Mouse (Mus musculus) liver, postnatal 0 days (tissue): ENCODE measurements at regions not wholly inside any gene's neighbourhood (a gene's known extent, or its start where the extent isn't known, plus 50 kb on each side); places are given as distances from the start of the nearest gene placed in this dataset.

Experiments used
- ATAC-seq: fragments of 200-750 bp; cut with Nextera tagmentation; 2 replicates; pipeline ENCODE4 v1.8.0; 2017; ENCODE audit warnings: mild to moderate bottlenecking, moderate library complexity
- DNase-seq: peaks from one replicate; pipeline ENCODE4 v3.0.0-alpha.2; 2016
- H3K27ac ChIP-seq: fragments of 300-500 bp; sonication (generic); 2 replicates; pipeline ENCODE4 v1.5.1; 2014; ENCODE audit warnings: antibody characterized with exemption, moderate library complexity, mild to moderate bottlenecking, low read depth
- H3K27me3 ChIP-seq: fragments of 300-500 bp; sonication (generic); 2 replicates; pipeline ENCODE4 v1.6.1; 2014; ENCODE audit warnings: low read length, control low read depth, mixed read lengths; ENCODE audit not compliant: insufficient read depth
- H3K36me3 ChIP-seq: fragments of 300-500 bp; sonication (generic); replicated peaks from 2 replicates; pipeline ENCODE4 v1.6.1; 2014; ENCODE audit warnings: mild to moderate bottlenecking, control low read depth, low read length, moderate library complexity, mixed read lengths; ENCODE audit not compliant: insufficient read depth
- H3K4me1 ChIP-seq: fragments of 300-500 bp; sonication (generic); 2 replicates; pipeline ENCODE4 v1.6.1; 2014; ENCODE audit warnings: antibody characterized with exemption, mild to moderate bottlenecking, control low read depth; ENCODE audit not compliant: insufficient read depth
- H3K4me2 ChIP-seq: fragments of 300-500 bp; sonication (generic); 2 replicates; pipeline ENCODE4 v1.6.1; 2014; ENCODE audit warnings: low read depth, mild to moderate bottlenecking, low read length, moderate library complexity, mixed read lengths
- H3K4me3 ChIP-seq: fragments of 300-500 bp; sonication (generic); 2 replicates; pipeline ENCODE4 v1.5.1; 2014; ENCODE audit warnings: low read depth, low read length
- H3K9ac ChIP-seq: fragments of 300-500 bp; sonication (generic); replicated peaks from 2 replicates; pipeline ENCODE4 v1.6.1; 2014; ENCODE audit warnings: mild to moderate bottlenecking, moderate library complexity
- H3K9me3 ChIP-seq: fragments of 300-500 bp; sonication (generic); 2 replicates; pipeline ENCODE4 v1.6.1; 2016; ENCODE audit warnings: mild to moderate bottlenecking, control low read depth, low read length, mixed read lengths
- CTCF ChIP-seq: sonication (generic); IDR thresholded peaks from 2 replicates; pipeline ENCODE4 v1.5.1; 2016; ENCODE audit warnings: antibody characterized with exemption, low read depth
- EP300 ChIP-seq: IDR thresholded peaks from 2 replicates; pipeline ENCODE4 v1.6.1; 2016; ENCODE audit warnings: antibody characterized with exemption, low read depth, mild to moderate bottlenecking
- WGBS: fragments of 180-500 bp; shearing (Covaris S2); extraction: QIAGEN DNeasy Blood & Tissue Kit; methylation state at CpG from one replicate; pipeline ENCODE4 v1.1.7; 2014; ENCODE audit not compliant: insufficient replicate concordance; 5-methylcytosine and 5-hydroxymethylcytosine counted together

- no peak overlapping the region for H3K9ac ChIP-seq
- no peak overlapping the region for H3K4me2 ChIP-seq
- no peak overlapping the region for H3K4me3 ChIP-seq
- DNase-seq (no peak), ATAC-seq (no peak)
- TF ChIP-seq CTCF, result no peak
- TF ChIP-seq EP300, result no peak
- H3K4me1 ChIP-seq, result 0 out of 2 replicates have a peak, but pooled peaks cover 5% of the 10 kb centered on the region
- H3K27ac ChIP-seq, result no peak overlapping the region
- H3K9me3 ChIP-seq, result no peaks in the 10 kb centered on the region
- H3K36me3 ChIP-seq, result no peaks in the 10 kb centered on the region
- H3K27me3 ChIP-seq, result no peaks in the 10 kb centered on the region
- 74% methylated on average over 5 of the region's 5 CpGs for WGBS
Measured at GRCm38 (mm10) chr11:45203446-45203845, 586.3 kb downstream of the Ebf1 start.

GRCm38 (mm10) chr11:45206611-45207525 is 589.8 kb downstream of the Ebf1 start:
- no peak overlapping the region for H3K4me2 ChIP-seq
- WGBS, result 68% methylated on average over 8 of the region's 8 CpGs
- H3K9me3 ChIP-seq, result no peaks in the 10 kb centered on the region
- no peak for TF ChIP-seq CTCF
- TF ChIP-seq EP300, result no peak
- H3K4me3 ChIP-seq, result no peak overlapping the region
- no peak for DNase-seq
- no peaks in the 10 kb centered on the region for H3K27me3 ChIP-seq
- H3K4me1 ChIP-seq, result 0 out of 2 replicates have a peak, but pooled peaks cover 5% of the 10 kb centered on the region
- no peak overlapping the region for H3K9ac ChIP-seq
- ATAC-seq, result no peak
- H3K36me3 ChIP-seq, result no peaks in the 10 kb centered on the region
- H3K27ac ChIP-seq, result no peak overlapping the region

GRCm38 (mm10) chr11:45214096-45214495 is 597.0 kb downstream of the Ebf1 start:
- H3K9ac ChIP-seq, result no peak overlapping the region
- no peak overlapping the region for H3K4me2 ChIP-seq
- H3K27ac ChIP-seq, result no peak overlapping the region
- no peaks in the 10 kb centered on the region for H3K4me1 ChIP-seq
- no peaks in the 10 kb centered on the region for H3K9me3 ChIP-seq
- H3K27me3 ChIP-seq, result no peaks in the 10 kb centered on the region
- no peak overlapping the region for H3K4me3 ChIP-seq
- no peak for DNase-seq
- TF ChIP-seq EP300, result no peak
- no peak for TF ChIP-seq CTCF
- no peak for ATAC-seq
- no peaks in the 10 kb centered on the region for H3K36me3 ChIP-seq
- 22% methylated on average over 1 of the region's 1 CpGs for WGBS

GRCm38 (mm10) chr11:45216942-45217474 is 599.9 kb downstream of the Ebf1 start:
- no peak for ATAC-seq
- no peaks in the 10 kb centered on the region for H3K9me3 ChIP-seq

GRCm38 (mm10) chr11:45219239-45219638 is 602.1 kb downstream of the Ebf1 start:
- Histone ChIP-seq H3K27ac (no peak overlapping the region), H3K4me2 (no peak overlapping the region), H3K36me3 (no peaks in the 10 kb centered on the region), H3K27me3 (no peaks in the 10 kb centered on the region), H3K9me3 (no peaks in the 10 kb centered on the region), H3K4me1 (no peaks in the 10 kb centered on the region), H3K4me3 (no peak overlapping the region), H3K9ac (no peak overlapping the region)
- ATAC-seq (no peak), DNase-seq (no peak)
- TF ChIP-seq EP300 (no peak), CTCF (no peak)
- 74% methylated on average over 4 of the region's 4 CpGs for WGBS

More at GRCm38 (mm10) chr11:45216942-45217474, 599.9 kb downstream of the Ebf1 start:
- H3K27me3 ChIP-seq, result no peaks in the 10 kb centered on the region
- no peak overlapping the region for H3K27ac ChIP-seq
- no peaks in the 10 kb centered on the region for H3K4me1 ChIP-seq
- H3K4me3 ChIP-seq, result no peak overlapping the region
- H3K9ac ChIP-seq, result no peak overlapping the region
- no peak for DNase-seq
- WGBS, result 43% methylated on average over 3 of the region's 3 CpGs
- no peaks in the 10 kb centered on the region for H3K36me3 ChIP-seq
- no peak for TF ChIP-seq EP300
- no peak for TF ChIP-seq CTCF
- H3K4me2 ChIP-seq, result no peak overlapping the region

GRCm38 (mm10) chr11:45222021-45222420 is 604.9 kb downstream of the Ebf1 start:
- Histone ChIP-seq H3K27me3 (no peaks in the 10 kb centered on the region), H3K4me3 (no peak overlapping the region), H3K9me3 (no peaks in the 10 kb centered on the region), H3K9ac (no peak overlapping the region), H3K36me3 (no peaks in the 10 kb centered on the region), H3K4me2 (no peak overlapping the region), H3K4me1 (no peaks in the 10 kb centered on the region), H3K27ac (no peak overlapping the region)
- TF ChIP-seq EP300, result no peak
- no peak for TF ChIP-seq CTCF
- no peak for DNase-seq
- 74% methylated on average over 3 of the region's 3 CpGs for WGBS
- no peak for ATAC-seq
